Mouse (Mus musculus) Patski (cell line): ENCODE data around the gene Ikzf2. TPM values are rescaled to one million over a fixed set of nuclear protein-coding genes. Genes with fewer than 3 reads are reported as not detected.

Source experiments
- ATAC-seq: fragments of 100-300 bp; one replicate; pipeline ENCODE4 v1.8.0; 2021
- CTCF ChIA-PET: fragments of 350-600 bp; sonication (Branson Sonifier 250); formaldehyde crosslinking; loops from one replicate; lab custom pipeline; 2022; ENCODE audit warnings: inconsistent platforms; lab: Charles Lee
- POLR2A ChIA-PET: fragments of 350-600 bp; sonication (Branson Sonifier 250); formaldehyde crosslinking; loops from one replicate; lab custom pipeline; 2022; ENCODE audit warnings: antibody characterized with exemption, inconsistent platforms; lab: Charles Lee
- DNase-seq: peaks from one replicate; pipeline ENCODE4 v3.0.0-alpha.2; 2011; ENCODE audit warnings: low read depth, low spot score
- H3K27me3 ChIP-seq: fragments of 371-371 bp; one replicate; pipeline ENCODE4 v1.5.1; 2021
- CTCF ChIP-seq: fragments of 100-300 bp; IDR thresholded peaks from one replicate; pipeline ENCODE4 v1.5.1; 2021
- in situ Hi-C: fragments of 300-500 bp; cut with MboI; formaldehyde crosslinking; loops from 3 replicates; pipeline ENCODE4 v1.11.1; 2018; ENCODE audit warnings: low pct_unique_long_range_greater_than_20kb, mixed read lengths
- polyA plus RNA-seq: library from polyadenylated mRNA; unstranded; gene quantifications from one replicate; pipeline ENCODE4 v1.2.3, GENCODE M21; 2021

The Ikzf2 gene
- polyA plus RNA-seq, 1 experiment from 2014 or later, result 3.9 TPM

- DNase-seq, result no peak
- TF ChIP-seq CTCF, result no peak
- in situ Hi-C loops, result no loop called here
- H3K27me3 ChIP-seq, result no peaks in the 10 kb centered on the region
- no peak for ATAC-seq
- CTCF ChIA-PET, result no interaction called here
- POLR2A ChIA-PET, result no interaction called here
These were observed 86.1 kb downstream of the Ikzf2 start for GRCm38 (mm10) chr1:69600954-69601353.

GRCm38 (mm10) chr1:69599074-69599772, 87.8 kb downstream of the Ikzf2 start:
- POLR2A ChIA-PET, result no interaction called here
- ATAC-seq (no peak), DNase-seq (no peak)
- TF ChIP-seq CTCF, result no peak
- no peaks in the 10 kb centered on the region for H3K27me3 ChIP-seq
- in situ Hi-C loops, result no loop called here
- CTCF ChIA-PET, result no interaction called here

GRCm38 (mm10) chr1:69591889-69592288, 95.2 kb downstream of the Ikzf2 start:
- ATAC-seq (no peak), DNase-seq (no peak)
- in situ Hi-C loops, result no loop called here
- ChIA-PET CTCF (no interaction called here), POLR2A (no interaction called here)
- no peak for TF ChIP-seq CTCF
- no peaks in the 10 kb centered on the region for H3K27me3 ChIP-seq

GRCm38 (mm10) chr1:69591328-69591801, 95.7 kb downstream of the Ikzf2 start:
- ChIA-PET POLR2A (no interaction called here), CTCF (no interaction called here)
- TF ChIP-seq CTCF, result no peak
- H3K27me3 ChIP-seq, result no peaks in the 10 kb centered on the region
- in situ Hi-C loops, result no loop called here
- no peak for ATAC-seq
- DNase-seq, result no peak

GRCm38 (mm10) chr1:69585546-69585945, 101.5 kb downstream of the Ikzf2 start:
- TF ChIP-seq CTCF, result no peak
- ATAC-seq (no peak), DNase-seq (no peak)
- POLR2A ChIA-PET, result interaction anchor here (1.5 kb wide), 1 partner anchor 10 kb away, joined by 3 read pairs; no protein-coding TSS in a partner anchor
- CTCF ChIA-PET, result interaction anchor here (1.4 kb wide), 1 partner anchor 23 kb away, joined by 3 read pairs; no protein-coding TSS in a partner anchor
- in situ Hi-C loops, result no loop called here
- H3K27me3 ChIP-seq, result no peaks in the 10 kb centered on the region

- no peak for TF ChIP-seq CTCF
- ChIA-PET CTCF (interaction anchor here (1.0 to 1.3 kb wide), 2 partner anchors 9 to 14 kb away, joined by 3 to 4 read pairs; no protein-coding TSS in a partner anchor), POLR2A (interaction anchor here (0.6 kb wide), 1 partner anchor 184 kb away, joined by 3 read pairs; no protein-coding TSS in a partner anchor)
- ATAC-seq (no peak), DNase-seq (no peak)
- no peaks in the 10 kb centered on the region for H3K27me3 ChIP-seq
- in situ Hi-C loops, result no loop called here
These were observed 102.9 kb downstream of the Ikzf2 start for GRCm38 (mm10) chr1:69583932-69584659.

GRCm38 (mm10) chr1:69578917-69579316, 108.1 kb downstream of the Ikzf2 start:
- POLR2A ChIA-PET, result no interaction called here
- in situ Hi-C loops, result no loop called here
- DNase-seq (no peak), ATAC-seq (no peak)
- CTCF ChIA-PET, result no interaction called here
- no peaks in the 10 kb centered on the region for H3K27me3 ChIP-seq
- no peak for TF ChIP-seq CTCF

GRCm38 (mm10) chr1:69559443-69560090, 127.5 kb downstream of the Ikzf2 start:
- no peak for TF ChIP-seq CTCF
- in situ Hi-C loops, result no loop called here

GRCm38 (mm10) chr1:69555636-69556151, 131.4 kb downstream of the Ikzf2 start:
- in situ Hi-C loops, result no loop called here
- POLR2A ChIA-PET, result no interaction called here
- ATAC-seq, result no peak

More at GRCm38 (mm10) chr1:69559443-69560090, 127.5 kb downstream of the Ikzf2 start:
- DNase-seq, result no peak
- POLR2A ChIA-PET, result no interaction called here
- ATAC-seq, result no peak
- H3K27me3 ChIP-seq, result no peaks in the 10 kb centered on the region
- CTCF ChIA-PET, result no interaction called here

GRCm38 (mm10) chr1:69549987-69550386, 137.1 kb downstream of the Ikzf2 start:
- CTCF ChIA-PET, result no interaction called here
- POLR2A ChIA-PET, result no interaction called here
- in situ Hi-C loops, result no loop called here
- no peak for DNase-seq
- H3K27me3 ChIP-seq, result no peaks in the 10 kb centered on the region
- no peak for ATAC-seq
- TF ChIP-seq CTCF, result no peak

More at GRCm38 (mm10) chr1:69555636-69556151, 131.4 kb downstream of the Ikzf2 start:
- DNase-seq, result no peak
- CTCF ChIA-PET, result no interaction called here
- H3K27me3 ChIP-seq, result no peaks in the 10 kb centered on the region
- TF ChIP-seq CTCF, result no peak
